Mouse (Mus musculus): ENCODE measurements around the gene Prdm11. TPM values are rescaled to one million over a fixed set of nuclear protein-coding genes. Genes with fewer than 3 reads are reported as not detected.

The Prdm11 gene
- total RNA-seq, 2 experiments from 2014 or later, result 6.3 to 9.6 TPM

DNA sequence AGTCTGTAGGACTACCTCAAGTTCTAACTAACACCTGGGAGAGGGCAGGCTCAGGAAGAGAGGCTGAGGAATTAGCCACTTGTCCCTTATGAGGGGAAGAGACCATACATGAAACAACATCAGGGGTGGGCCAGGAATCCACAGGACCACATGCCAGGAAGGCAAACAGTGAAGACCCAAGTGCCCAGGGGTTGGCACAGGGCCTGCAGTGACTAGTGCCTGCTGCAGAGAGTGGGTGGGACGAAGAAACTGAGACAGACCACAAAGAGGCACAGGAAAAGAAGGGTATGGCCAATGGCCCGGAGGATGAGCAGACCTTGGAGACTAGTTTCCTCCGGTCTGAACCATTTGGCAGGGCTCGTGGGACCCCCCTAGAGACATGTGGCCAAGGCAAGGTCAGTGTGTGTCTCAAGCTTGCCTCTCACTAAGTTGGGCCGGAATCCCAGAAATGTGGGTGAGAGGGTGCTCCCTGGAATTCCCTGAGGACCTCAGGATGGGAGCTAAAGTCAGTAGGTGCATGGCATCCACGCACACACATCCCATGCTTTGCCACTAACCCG is 1.6 kb upstream of the Prdm11 start:
- ATAC-seq (replicated peaks; ENCODE audit: low FRiP score, low TSS enrichment, poor library complexity, severe bottlenecking), result no peak

DNA sequence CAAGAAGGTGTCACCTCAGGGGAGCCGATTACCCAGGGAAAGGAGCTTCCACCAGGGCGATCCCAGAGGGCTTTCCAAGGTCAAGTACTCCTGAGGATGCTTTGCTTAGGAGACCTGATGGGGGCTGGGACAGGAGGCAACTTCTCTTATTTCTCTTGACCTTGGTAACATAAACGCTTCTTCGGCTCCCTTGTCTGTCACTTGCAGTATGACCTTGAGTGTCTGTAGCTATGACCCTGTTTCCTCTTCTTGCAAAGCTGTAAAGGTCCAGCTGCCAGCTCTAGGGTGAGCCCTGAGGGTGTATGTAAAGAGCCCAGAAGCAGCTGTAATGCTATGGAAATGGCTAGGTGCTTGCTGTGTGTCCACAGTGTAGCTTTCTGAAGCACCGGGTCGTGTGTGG is 1.1 kb upstream of the Prdm11 start:
- ATAC-seq (replicated peaks; ENCODE audit: low FRiP score, low TSS enrichment, poor library complexity, severe bottlenecking), result no peak

DNA sequence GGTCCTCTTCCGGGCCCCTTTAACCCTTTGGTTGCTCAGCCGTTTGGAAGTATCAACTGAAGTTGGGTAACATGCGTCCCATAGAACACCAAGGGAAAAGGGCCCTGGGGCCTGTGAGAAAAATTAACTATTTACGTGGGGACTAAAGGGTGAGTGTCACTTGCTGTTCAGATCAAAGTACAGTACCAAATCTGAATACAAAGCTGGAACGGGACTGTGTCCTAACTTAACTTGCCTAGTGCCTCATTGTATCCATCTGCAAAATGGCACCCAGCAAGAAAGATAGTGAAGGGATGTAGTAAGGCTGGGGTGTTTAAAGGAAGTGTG is 505 bp upstream of the Prdm11 start:
- no peak for ATAC-seq (replicated peaks; ENCODE audit: low FRiP score, low TSS enrichment, poor library complexity, severe bottlenecking)

DNA sequence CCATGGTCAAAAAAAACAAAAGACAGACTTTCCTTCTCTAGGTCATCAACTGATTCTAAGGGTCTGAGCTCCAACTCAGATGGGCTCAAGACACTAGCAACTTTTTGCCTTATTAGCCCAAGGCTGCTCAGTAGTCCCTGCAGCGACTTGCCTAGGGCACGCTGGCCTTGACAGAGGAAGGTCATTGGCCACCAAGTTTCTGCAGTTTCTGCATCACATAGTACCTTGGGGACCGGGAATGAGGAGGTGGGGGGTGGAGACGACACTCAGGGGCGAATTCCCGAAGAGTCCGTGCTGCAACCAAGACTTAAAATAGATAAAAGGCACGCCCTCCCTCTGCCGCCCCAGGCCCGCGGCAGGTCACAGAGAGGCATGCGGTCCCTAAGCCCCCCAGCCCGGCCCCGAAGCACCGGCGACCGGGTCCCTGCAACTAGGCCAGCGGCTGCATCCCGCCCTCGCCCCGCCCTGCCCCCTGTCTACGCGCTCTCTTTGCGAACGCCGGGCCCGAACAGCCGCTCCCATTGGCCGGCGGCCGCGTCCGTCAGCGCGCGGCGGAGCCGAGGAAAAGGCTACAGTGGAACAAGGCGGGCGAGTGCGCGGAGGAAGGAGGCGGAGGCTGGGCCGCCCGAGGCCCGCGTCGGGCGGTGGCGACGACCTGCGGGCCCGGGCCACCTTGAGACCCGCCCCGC is 694 bp downstream of the Prdm11 start:
- peak; percentile 94 for ATAC-seq (replicated peaks; ENCODE audit: low FRiP score, low TSS enrichment, poor library complexity, severe bottlenecking)

DNA sequence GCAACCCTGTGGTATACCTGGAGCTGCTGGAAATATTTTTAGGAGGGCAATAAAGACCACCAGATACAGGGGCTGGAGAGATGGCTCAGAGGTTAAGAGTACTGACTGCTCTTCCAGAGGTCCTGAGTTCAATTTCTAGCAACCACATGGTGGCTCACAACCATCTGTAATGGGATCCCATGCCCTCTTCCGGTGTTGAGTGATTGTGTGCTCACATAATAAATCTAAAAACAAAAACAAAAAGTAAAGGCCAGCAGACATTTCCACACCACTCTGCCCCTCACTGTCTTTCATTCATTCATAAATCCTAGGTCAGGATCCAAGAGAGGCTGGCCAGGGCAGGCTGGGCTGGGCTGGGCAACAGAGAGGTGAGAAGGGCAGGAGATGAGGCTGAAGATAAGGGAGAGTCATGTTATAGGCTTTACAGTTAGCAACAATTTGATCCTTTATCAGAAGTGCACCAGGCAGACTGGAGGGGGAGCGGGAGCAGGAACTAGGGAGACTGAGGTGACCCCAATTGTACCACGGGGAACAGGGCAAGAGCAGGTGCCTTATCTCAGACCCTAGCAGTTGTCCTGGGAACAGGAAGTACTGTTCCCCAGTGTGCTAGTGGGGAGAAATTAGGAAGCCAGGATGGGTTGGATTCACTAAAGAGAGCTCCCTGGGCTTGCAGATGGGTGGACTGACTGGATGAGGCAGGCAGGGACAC is 2.4 kb downstream of the Prdm11 start:
- 0 out of 2 replicates have a peak, but pooled peaks have one; percentile 7 for ATAC-seq (replicated peaks; ENCODE audit: low FRiP score, low TSS enrichment, poor library complexity, severe bottlenecking)

DNA sequence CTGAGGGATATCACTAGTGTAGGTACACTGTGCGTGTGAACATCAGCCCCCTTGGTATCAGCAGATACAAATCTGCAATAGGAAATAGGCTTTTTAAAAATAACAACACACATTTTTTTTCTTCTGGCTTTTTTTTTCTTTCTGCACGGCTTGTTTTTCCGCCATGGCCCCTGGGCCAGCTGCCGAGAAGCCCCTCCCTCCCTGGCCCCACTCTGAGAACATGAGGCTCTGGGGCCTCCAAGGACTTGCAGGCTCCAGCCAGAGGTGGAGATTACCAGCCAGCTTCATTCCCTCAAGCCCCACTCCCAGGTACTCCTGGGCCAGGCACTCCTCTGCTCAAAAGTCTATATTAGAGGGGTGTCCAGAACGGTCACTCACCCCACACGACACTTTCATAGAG is 4.5 kb downstream of the Prdm11 start:
- no peak for ATAC-seq (replicated peaks; ENCODE audit: low FRiP score, low TSS enrichment, poor library complexity, severe bottlenecking)

DNA sequence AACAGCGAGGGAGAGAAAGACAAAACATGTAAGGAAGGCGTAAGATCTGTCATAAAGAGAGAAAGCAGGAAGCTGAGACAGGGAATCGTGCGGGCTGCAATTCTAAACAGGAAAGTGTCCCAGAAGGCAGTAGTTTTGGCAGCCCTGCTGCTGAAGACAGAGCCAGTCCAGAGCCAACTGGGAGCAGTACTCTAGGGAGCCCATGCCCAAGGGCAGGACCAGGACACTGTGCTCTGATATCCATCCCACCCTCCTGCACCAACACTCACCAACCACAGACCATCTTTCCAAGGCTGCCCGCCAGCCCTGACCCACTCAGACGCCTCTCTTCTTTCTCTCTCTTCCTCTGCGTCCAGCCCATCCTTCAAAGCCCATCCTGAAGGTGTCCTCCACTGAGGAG is 5.1 kb downstream of the Prdm11 start:
- ATAC-seq (replicated peaks; ENCODE audit: low FRiP score, low TSS enrichment, poor library complexity, severe bottlenecking), result no peak

DNA sequence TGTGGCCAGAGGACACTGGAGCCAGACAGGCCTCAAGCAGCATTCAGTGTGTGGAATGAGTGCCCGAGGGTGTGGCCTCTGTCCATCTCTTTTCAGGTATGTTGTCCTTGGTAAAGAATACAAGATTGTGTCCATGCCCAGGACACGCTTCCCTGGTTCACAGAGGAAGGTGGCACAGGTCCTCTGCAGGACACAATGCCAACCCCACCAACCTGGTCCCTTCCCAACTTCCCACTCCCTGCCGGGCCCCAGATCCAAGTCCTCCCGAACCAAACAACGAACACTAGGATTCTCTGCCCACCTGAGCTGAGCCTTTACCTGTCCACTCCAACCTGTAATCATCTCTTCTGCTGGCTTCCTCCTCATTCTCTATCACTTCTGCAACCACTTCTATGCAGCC is 6.3 kb downstream of the Prdm11 start:
- ATAC-seq (replicated peaks; ENCODE audit: low FRiP score, low TSS enrichment, poor library complexity, severe bottlenecking), result no peak

DNA sequence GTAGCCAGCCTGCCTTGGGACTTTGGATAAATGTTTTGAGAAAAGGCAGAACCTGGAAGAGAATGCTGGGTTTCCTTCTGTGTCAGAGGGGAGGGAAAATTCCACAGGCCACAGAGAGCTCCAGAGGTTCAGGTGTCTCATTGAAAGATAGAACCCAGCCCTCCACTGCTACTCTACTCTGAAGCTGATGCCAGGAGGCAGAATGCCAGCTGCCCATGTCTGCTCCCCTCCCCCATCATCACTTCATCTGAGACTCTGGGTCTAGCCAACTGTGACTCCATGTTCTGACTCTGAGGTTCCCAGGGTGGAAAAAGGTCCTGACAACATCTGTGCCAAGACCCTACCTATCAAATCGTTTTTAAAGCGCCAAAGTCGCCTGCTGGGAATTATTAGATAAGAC is 6.9 kb downstream of the Prdm11 start:
- ATAC-seq (replicated peaks; ENCODE audit: low FRiP score, low TSS enrichment, poor library complexity, severe bottlenecking), result no peak

DNA sequence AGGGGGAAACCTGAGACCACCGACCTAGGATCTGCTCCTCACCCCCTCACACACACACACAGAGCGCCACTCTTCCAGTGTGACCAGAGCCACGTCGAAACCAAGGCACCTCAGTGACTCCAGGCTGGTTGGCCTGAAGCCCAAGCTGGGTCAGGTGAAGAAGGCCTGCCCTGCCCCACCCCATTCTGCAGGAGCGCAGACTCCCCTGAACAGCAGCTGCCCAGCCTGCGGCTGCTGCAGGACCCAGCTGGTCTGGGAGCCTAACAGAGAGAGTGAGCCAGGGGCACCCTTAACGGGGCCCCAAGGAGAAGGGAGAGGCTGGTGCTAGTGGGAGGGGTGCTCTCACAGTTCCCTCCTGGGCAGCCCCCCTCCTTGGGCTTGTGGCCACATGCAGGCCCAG is 10.3 kb downstream of the Prdm11 start:
- ATAC-seq (replicated peaks; ENCODE audit: low FRiP score, low TSS enrichment, poor library complexity, severe bottlenecking), result no peak

DNA sequence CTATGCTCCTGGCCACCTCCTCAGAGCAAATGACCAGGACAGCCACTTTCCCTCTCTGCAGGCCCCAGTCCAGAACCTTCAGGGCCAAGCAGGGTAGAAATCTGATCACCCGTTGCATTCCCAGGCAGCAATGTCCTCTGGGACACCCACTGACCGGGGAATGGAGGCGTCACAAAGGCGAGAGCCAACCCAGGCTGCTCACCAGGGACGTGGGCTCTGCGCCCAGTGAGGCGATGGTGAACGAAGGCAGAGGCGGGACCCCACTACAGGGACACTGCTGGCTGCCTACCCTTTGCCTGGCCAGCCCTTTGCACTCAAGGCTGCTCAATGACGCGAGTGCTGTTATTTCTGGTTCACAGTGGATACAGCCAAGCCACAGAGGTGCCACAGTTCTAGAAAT is 13.3 kb downstream of the Prdm11 start:
- ATAC-seq (replicated peaks; ENCODE audit: low FRiP score, low TSS enrichment, poor library complexity, severe bottlenecking), result no peak

DNA sequence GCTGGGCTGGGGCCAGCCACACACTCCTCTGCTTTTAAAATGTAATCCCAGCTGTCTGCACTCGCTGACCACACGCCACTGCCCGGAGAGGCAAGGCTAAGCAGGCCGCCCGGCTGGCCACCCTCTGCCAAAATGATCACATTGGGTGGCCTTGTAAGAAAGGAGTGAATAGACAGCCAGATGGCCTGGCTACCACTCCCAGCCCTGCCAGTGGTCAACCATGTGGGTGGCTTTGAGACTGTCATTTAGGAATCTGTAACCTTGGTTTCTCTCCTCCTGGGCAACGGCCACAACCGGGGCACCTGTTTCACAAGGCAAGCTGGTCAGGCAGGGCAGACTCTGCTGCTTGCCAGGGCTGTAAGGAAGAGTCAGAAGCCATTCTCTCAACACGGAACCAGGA is 13.9 kb downstream of the Prdm11 start:
- ATAC-seq (replicated peaks; ENCODE audit: low FRiP score, low TSS enrichment, poor library complexity, severe bottlenecking), result no peak

DNA sequence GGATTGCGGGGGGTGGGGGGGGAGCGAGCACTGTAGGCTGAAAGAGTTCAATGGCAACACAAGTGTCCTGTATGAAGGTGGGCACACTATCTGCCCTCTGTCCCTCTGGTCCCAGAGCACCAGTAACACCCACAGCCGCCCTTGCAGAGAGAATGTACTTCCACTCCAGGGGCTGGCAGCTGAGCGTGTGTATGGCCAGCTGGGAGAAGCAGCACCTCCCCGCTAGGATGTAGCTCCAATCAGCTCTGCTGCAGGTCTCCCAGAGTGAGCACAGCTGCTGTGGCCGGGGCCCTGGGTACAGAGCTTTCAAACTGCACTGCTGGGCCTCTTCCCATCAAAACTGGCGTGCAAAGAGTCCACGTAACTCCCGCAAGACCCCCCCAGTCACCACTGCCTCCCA is 14.9 kb downstream of the Prdm11 start:
- ATAC-seq (replicated peaks; ENCODE audit: low FRiP score, low TSS enrichment, poor library complexity, severe bottlenecking), result no peak

DNA sequence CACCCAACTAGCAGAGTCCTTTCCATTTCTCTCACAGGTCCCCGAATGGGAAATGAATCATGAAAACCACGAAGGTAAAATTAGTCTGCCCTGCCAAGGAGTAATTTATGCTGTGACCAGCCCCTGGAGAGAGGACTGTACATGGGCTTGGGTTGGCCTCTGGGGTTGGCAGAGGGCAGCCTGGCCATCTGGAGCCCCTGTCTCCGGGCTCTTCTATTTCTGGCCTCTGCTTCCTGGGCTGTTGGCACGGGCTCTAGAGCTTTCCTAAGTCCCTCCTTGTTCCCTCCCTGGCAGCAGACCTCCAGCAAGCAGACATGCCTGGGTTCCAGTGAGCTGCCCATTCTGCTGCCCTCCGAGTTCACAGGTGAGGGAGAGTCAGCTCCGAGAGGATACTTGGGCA is 15.9 kb downstream of the Prdm11 start:
- no peak for ATAC-seq (replicated peaks; ENCODE audit: low FRiP score, low TSS enrichment, poor library complexity, severe bottlenecking)

DNA sequence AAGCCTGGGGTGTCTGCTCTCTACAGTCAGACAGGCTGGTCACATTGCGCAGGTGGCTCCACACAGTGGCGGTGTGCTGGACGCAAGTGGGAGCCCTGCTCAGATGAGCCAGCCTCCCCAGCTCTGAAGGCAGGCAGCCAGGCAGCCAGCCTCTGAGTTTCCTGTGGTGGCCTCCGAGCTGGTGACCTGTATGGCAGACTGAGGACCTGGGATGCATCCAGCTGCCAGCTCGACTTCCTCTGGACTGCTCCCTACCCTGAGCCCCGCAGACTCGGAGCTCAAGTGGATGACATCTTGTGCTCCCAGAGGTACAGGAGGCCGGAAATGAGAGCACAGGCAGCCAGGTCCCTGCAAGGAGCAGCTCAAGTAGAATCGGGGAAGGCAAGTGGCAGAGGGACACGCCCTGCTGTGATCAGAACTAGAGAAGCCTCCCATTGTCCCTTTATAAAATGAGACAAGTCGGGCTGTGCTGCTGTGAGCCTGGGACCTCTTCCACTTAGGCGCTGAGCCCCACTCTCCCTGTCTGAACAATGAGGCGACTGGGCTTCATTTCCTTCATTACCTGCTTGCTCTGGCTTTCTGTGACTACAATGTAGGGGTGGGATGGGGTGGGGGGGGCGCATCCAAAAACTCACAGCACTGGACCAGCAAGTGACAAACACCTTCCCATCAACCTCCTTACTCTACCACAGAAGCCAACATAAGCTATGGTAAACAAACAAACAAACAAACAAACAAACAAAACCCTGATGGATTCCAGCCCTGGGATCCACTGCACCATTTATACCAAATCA is 16.5 kb downstream of the Prdm11 start:
- peak; percentile 60; the same call in 1 of the 2 replicates for ATAC-seq (replicated peaks; ENCODE audit: low FRiP score, low TSS enrichment, poor library complexity, severe bottlenecking)

DNA sequence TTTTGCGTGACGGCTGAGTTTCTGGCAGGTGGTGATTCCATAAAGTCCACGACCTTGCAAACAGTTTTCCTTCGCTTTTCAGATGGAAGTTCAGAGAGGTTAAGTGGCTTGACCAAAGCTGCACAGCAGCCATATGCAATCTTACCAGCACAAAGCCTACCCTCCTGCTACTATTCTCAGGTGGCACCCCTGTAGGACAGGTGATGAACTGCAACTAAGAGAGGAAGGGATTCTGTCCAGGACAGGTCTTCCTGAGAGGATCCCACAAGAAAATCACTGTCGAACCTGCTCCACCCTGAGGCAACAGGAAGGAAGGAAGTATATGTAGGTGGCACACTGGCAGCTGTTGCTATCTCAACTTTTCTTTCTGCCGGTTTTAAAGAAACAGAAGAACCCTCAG is 17.1 kb downstream of the Prdm11 start:
- ATAC-seq (replicated peaks; ENCODE audit: low FRiP score, low TSS enrichment, poor library complexity, severe bottlenecking), result no peak

DNA sequence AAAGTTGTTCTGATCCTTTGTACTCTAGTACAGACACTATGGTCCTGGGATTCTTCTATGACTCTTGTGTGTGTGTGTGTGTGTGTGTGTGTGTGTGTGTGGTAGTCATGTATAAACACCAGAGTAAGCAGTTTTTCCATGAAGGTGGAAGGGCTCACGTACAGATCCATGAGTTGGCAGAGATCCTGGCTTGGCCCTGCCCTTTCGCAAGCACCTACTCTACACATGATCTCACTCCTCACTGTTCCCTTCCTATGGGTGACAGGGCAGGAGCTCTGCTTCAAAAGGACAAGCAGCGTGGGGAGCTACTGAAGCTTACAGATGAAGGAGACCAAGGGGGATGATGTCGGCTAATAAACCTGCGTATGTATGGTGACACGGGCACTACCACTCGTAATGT is 18.3 kb downstream of the Prdm11 start:
- no peak for ATAC-seq (replicated peaks; ENCODE audit: low FRiP score, low TSS enrichment, poor library complexity, severe bottlenecking)

DNA sequence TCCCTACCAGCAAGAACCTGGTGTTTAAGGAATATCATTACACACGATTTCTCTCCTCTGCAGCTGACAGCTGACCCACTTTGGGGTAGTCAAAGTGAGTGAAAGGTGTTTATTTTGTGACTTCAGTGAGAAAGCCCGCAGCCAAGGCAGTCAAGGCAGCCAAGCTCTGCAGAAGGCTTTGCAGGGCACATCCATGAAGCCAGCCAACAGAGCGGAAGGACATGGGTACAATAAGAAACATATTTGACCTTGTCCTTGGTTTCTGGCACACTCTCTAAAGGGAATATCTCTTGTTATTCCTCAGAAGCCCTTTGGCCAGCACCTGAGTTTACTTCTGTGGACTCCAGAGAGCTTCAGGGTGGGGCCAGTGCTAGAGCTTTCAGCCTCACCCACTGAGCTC is 21.5 kb downstream of the Prdm11 start:
- no peak for ATAC-seq (replicated peaks; ENCODE audit: low FRiP score, low TSS enrichment, poor library complexity, severe bottlenecking)

DNA sequence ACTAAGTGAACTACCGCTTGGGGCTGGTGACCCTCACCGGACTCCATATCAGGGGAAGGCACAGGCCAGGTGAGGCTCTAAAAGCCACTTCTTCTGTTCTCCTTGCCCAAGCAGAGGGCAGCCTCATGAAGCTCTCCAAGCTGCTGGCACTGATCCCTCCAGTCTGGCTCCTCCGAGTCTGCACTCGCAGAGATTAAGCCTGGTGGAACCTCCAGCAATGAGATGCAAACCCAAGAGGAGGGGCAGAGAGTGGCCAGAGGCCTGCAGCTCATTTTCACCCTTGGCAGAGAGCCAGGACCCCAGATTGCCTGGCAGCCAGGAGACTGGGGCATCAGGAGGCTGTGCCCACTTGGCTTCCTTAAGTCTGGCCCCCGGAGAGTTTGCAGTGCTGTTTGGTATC is 27.1 kb downstream of the Prdm11 start:
- ATAC-seq (replicated peaks; ENCODE audit: low FRiP score, low TSS enrichment, poor library complexity, severe bottlenecking), result no peak

DNA sequence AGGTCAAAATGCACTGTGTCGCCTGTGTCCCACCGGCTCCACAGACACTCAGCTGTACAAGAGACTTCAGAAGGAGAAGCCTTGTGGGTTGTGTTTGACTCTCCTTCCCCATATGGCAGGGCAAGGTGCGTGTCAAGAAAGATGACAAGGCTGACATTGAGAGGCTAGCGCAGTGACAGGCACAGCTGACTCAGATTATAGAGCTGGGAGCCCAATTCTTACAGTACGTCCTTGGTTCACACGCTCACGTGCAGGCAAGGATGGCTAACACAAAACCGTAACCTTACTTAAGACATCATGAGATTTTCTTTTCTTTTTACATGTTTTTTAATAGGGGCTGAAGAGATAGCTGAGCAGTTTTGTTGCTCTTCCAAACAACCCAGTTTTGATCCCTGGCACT is 28.8 kb downstream of the Prdm11 start:
- ATAC-seq (replicated peaks; ENCODE audit: low FRiP score, low TSS enrichment, poor library complexity, severe bottlenecking), result no peak

Measured in megakaryocyte-erythroid progenitor cell, adult 5-6 weeks (primary cell).